Mouse (Mus musculus): ENCODE measurements at regions not wholly inside any gene's neighbourhood (a gene's known extent, or its start where the extent isn't known, plus 50 kb on each side); places are given as distances from the start of the nearest gene placed in this dataset.

DNA sequence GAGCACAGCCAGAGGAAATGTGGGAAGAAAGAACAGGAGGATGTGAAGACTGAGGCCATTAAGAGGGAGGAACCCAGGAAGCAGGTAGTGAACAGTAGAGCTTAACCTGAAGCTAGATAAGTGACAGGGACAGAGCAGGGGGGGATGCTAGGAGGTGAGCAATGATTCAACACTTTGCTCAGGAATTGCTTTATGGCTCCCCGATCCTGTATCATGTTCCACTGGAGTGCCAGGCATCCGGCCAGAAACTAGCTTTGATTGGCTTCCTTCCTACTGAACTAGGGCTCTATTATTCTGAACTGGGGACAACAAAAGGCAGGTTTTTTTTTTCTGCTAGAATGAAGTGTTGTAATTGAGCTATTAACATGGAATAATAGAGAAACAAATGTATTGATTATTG lies 493.1 kb upstream of the Fat3 start:
- H3K27ac ChIP-seq (replicated peaks; ENCODE audit: low read depth, low read length), result no peak overlapping the region
- 58% methylated on average over 2 of the region's 2 CpGs for WGBS
- no peaks in the 10 kb centered on the region for H3K9me3 ChIP-seq (ENCODE audit: control insufficient read depth, low read length)
- H3K4me3 ChIP-seq (ENCODE audit: low read depth, low read length), result no peak overlapping the region
- H3K9ac ChIP-seq (ENCODE audit: low read length), result no peak overlapping the region
- ATAC-seq (ENCODE audit: insufficient number of reproducible peaks, low FRiP score, low TSS enrichment, low read depth) (no peak), DNase-seq (ENCODE audit: low spot score) (no peak)
- H3K27me3 ChIP-seq (ENCODE audit: control insufficient read depth, insufficient read depth, low read length), result no peaks in the 10 kb centered on the region
- no peak overlapping the region for H3K4me2 ChIP-seq (ENCODE audit: low read depth, severe bottlenecking)
- no peaks in the 10 kb centered on the region for H3K36me3 ChIP-seq (ENCODE audit: control insufficient read depth, insufficient read depth, low read length)
- no peaks in the 10 kb centered on the region for H3K4me1 ChIP-seq (ENCODE audit: control insufficient read depth, insufficient read depth, low read length)

GRCm38 (mm10) chr9:16988114-16988513 lies 487.0 kb upstream of the Fat3 start:
- no peak overlapping the region for H3K27ac ChIP-seq (replicated peaks; ENCODE audit: low read depth, low read length)

GRCm38 (mm10) chr9:16977321-16977720 lies 476.2 kb upstream of the Fat3 start:
- Histone ChIP-seq H3K4me2 (ENCODE audit: low read depth, severe bottlenecking) (no peak overlapping the region), H3K9me3 (ENCODE audit: control insufficient read depth, low read length) (no peaks in the 10 kb centered on the region), H3K27me3 (ENCODE audit: control insufficient read depth, insufficient read depth, low read length) (no peaks in the 10 kb centered on the region), H3K27ac (replicated peaks; ENCODE audit: low read depth, low read length) (no peak overlapping the region), H3K9ac (ENCODE audit: low read length) (no peak overlapping the region), H3K36me3 (ENCODE audit: control insufficient read depth, insufficient read depth, low read length) (no peaks in the 10 kb centered on the region), H3K4me3 (ENCODE audit: low read depth, low read length) (no peak overlapping the region), H3K4me1 (ENCODE audit: control insufficient read depth, insufficient read depth, low read length) (no peaks in the 10 kb centered on the region)
- no peak for ATAC-seq (ENCODE audit: insufficient number of reproducible peaks, low FRiP score, low TSS enrichment, low read depth)
- no peak for DNase-seq (ENCODE audit: low spot score)
- WGBS, result 94% methylated on average over 5 of the region's 5 CpGs

More at GRCm38 (mm10) chr9:16988114-16988513, 487.0 kb upstream of the Fat3 start:
- no peak overlapping the region for H3K4me2 ChIP-seq (ENCODE audit: low read depth, severe bottlenecking)
- H3K27me3 ChIP-seq (ENCODE audit: control insufficient read depth, insufficient read depth, low read length), result no peaks in the 10 kb centered on the region
- DNase-seq (ENCODE audit: low spot score), result peak; percentile 25
- H3K36me3 ChIP-seq (ENCODE audit: control insufficient read depth, insufficient read depth, low read length), result no peaks in the 10 kb centered on the region
- no peak overlapping the region for H3K4me3 ChIP-seq (ENCODE audit: low read depth, low read length)
- H3K4me1 ChIP-seq (ENCODE audit: control insufficient read depth, insufficient read depth, low read length), result no peaks in the 10 kb centered on the region
- WGBS, result 56% methylated on average over 3 of the region's 3 CpGs
- no peaks in the 10 kb centered on the region for H3K9me3 ChIP-seq (ENCODE audit: control insufficient read depth, low read length)
- ATAC-seq (ENCODE audit: insufficient number of reproducible peaks, low FRiP score, low TSS enrichment, low read depth), result peak; percentile 65; the same call in 1 of the 2 replicates
- no peak overlapping the region for H3K9ac ChIP-seq (ENCODE audit: low read length)

GRCm38 (mm10) chr9:16970373-16970772 lies 469.3 kb upstream of the Fat3 start:
- peak; percentile 25 for DNase-seq (ENCODE audit: low spot score)
- H3K4me2 ChIP-seq (ENCODE audit: low read depth, severe bottlenecking), result no peak overlapping the region
- ATAC-seq (ENCODE audit: insufficient number of reproducible peaks, low FRiP score, low TSS enrichment, low read depth), result no peak
- H3K4me1 ChIP-seq (ENCODE audit: control insufficient read depth, insufficient read depth, low read length), result no peaks in the 10 kb centered on the region
- H3K27ac ChIP-seq (replicated peaks; ENCODE audit: low read depth, low read length), result no peak overlapping the region
- no peak overlapping the region for H3K4me3 ChIP-seq (ENCODE audit: low read depth, low read length)
- WGBS, result 17% methylated on average over 4 of the region's 4 CpGs
- no peaks in the 10 kb centered on the region for H3K27me3 ChIP-seq (ENCODE audit: control insufficient read depth, insufficient read depth, low read length)
- no peaks in the 10 kb centered on the region for H3K9me3 ChIP-seq (ENCODE audit: control insufficient read depth, low read length)
- no peaks in the 10 kb centered on the region for H3K36me3 ChIP-seq (ENCODE audit: control insufficient read depth, insufficient read depth, low read length)
- no peak overlapping the region for H3K9ac ChIP-seq (ENCODE audit: low read length)

GRCm38 (mm10) chr9:16933602-16934001 lies 432.5 kb upstream of the Fat3 start:
- Histone ChIP-seq H3K27ac (replicated peaks; ENCODE audit: low read depth, low read length) (no peak overlapping the region), H3K4me2 (ENCODE audit: low read depth, severe bottlenecking) (no peak overlapping the region), H3K4me3 (ENCODE audit: low read depth, low read length) (no peak overlapping the region), H3K36me3 (ENCODE audit: control insufficient read depth, insufficient read depth, low read length) (no peaks in the 10 kb centered on the region), H3K9ac (ENCODE audit: low read length) (no peak overlapping the region), H3K4me1 (ENCODE audit: control insufficient read depth, insufficient read depth, low read length) (no peaks in the 10 kb centered on the region), H3K27me3 (ENCODE audit: control insufficient read depth, insufficient read depth, low read length) (no peaks in the 10 kb centered on the region), H3K9me3 (ENCODE audit: control insufficient read depth, low read length) (no peaks in the 10 kb centered on the region)
- DNase-seq (ENCODE audit: low spot score), result no peak
- no peak for ATAC-seq (ENCODE audit: insufficient number of reproducible peaks, low FRiP score, low TSS enrichment, low read depth)
- 36% methylated on average over 1 of the region's 1 CpGs for WGBS

GRCm38 (mm10) chr9:16931586-16931985 lies 430.5 kb upstream of the Fat3 start:
- no peak overlapping the region for H3K27ac ChIP-seq (replicated peaks; ENCODE audit: low read depth, low read length)
- no peak for DNase-seq (ENCODE audit: low spot score)
- no peak overlapping the region for H3K4me3 ChIP-seq (ENCODE audit: low read depth, low read length)
- H3K9ac ChIP-seq (ENCODE audit: low read length), result no peak overlapping the region
- WGBS, result 86% methylated on average over 3 of the region's 3 CpGs
- no peaks in the 10 kb centered on the region for H3K27me3 ChIP-seq (ENCODE audit: control insufficient read depth, insufficient read depth, low read length)
- H3K36me3 ChIP-seq (ENCODE audit: control insufficient read depth, insufficient read depth, low read length), result no peaks in the 10 kb centered on the region
- no peak overlapping the region for H3K4me2 ChIP-seq (ENCODE audit: low read depth, severe bottlenecking)
- no peaks in the 10 kb centered on the region for H3K4me1 ChIP-seq (ENCODE audit: control insufficient read depth, insufficient read depth, low read length)
- ATAC-seq (ENCODE audit: insufficient number of reproducible peaks, low FRiP score, low TSS enrichment, low read depth), result no peak
- H3K9me3 ChIP-seq (ENCODE audit: control insufficient read depth, low read length), result no peaks in the 10 kb centered on the region

DNA sequence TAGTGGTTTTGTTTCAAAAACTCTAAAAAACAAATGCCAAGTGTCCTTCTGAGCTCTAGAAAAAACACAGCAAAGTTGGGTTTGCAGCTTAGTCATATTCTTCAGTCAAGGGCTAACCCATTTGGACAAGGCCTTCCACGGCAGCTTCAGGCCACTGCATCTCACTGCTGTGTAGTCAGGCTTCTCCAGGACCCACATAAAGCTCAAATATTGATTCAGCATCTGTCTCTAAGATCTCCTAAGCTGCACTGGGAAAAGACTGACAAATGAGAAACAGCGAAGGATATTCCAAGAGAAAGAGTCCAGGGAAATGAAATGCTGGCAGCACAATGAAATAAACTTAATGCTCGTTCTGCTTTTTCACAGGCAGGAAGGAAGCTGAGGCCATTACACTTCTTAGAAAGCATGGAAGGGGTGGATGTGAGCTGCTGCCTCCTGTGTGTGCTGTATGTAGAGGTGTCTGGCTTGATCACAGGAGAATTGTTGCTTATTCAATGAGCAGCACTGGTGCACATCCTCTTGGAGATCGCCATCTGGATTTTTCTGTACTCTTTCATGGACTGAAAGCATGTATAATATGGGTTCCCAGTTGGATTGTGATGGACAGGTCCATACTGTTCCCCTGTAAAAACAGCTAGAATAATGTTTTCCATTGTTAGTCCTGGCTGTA lies 425.4 kb upstream of the Fat3 start:
- H3K4me1 ChIP-seq (ENCODE audit: control insufficient read depth, insufficient read depth, low read length), result no peaks in the 10 kb centered on the region
- ATAC-seq (ENCODE audit: insufficient number of reproducible peaks, low FRiP score, low TSS enrichment, low read depth) (no peak), DNase-seq (ENCODE audit: low spot score) (no peak)
- no peak overlapping the region for H3K27ac ChIP-seq (replicated peaks; ENCODE audit: low read depth, low read length)
- H3K4me3 ChIP-seq (ENCODE audit: low read depth, low read length), result no peak overlapping the region
- WGBS, result 85% methylated on average over 4 of the region's 4 CpGs
- no peaks in the 10 kb centered on the region for H3K27me3 ChIP-seq (ENCODE audit: control insufficient read depth, insufficient read depth, low read length)
- H3K9me3 ChIP-seq (ENCODE audit: control insufficient read depth, low read length), result no peaks in the 10 kb centered on the region
- no peaks in the 10 kb centered on the region for H3K36me3 ChIP-seq (ENCODE audit: control insufficient read depth, insufficient read depth, low read length)
- no peak overlapping the region for H3K9ac ChIP-seq (ENCODE audit: low read length)
- H3K4me2 ChIP-seq (ENCODE audit: low read depth, severe bottlenecking), result no peak overlapping the region

GRCm38 (mm10) chr9:16925279-16925678 lies 424.2 kb upstream of the Fat3 start:
- Histone ChIP-seq H3K27ac (replicated peaks; ENCODE audit: low read depth, low read length) (no peak overlapping the region), H3K9ac (ENCODE audit: low read length) (no peak overlapping the region), H3K27me3 (ENCODE audit: control insufficient read depth, insufficient read depth, low read length) (no peaks in the 10 kb centered on the region), H3K4me3 (ENCODE audit: low read depth, low read length) (no peak overlapping the region), H3K36me3 (ENCODE audit: control insufficient read depth, insufficient read depth, low read length) (no peaks in the 10 kb centered on the region), H3K4me1 (ENCODE audit: control insufficient read depth, insufficient read depth, low read length) (no peaks in the 10 kb centered on the region), H3K4me2 (ENCODE audit: low read depth, severe bottlenecking) (no peak overlapping the region), H3K9me3 (ENCODE audit: control insufficient read depth, low read length) (no peaks in the 10 kb centered on the region)
- 93% methylated on average over 2 of the region's 2 CpGs for WGBS
- DNase-seq (ENCODE audit: low spot score) (no peak), ATAC-seq (ENCODE audit: insufficient number of reproducible peaks, low FRiP score, low TSS enrichment, low read depth) (no peak)

- no peaks in the 10 kb centered on the region for H3K27me3 ChIP-seq (ENCODE audit: control insufficient read depth, insufficient read depth, low read length)
- DNase-seq (ENCODE audit: low spot score) (no peak), ATAC-seq (ENCODE audit: insufficient number of reproducible peaks, low FRiP score, low TSS enrichment, low read depth) (no peak)
- H3K36me3 ChIP-seq (ENCODE audit: control insufficient read depth, insufficient read depth, low read length), result no peaks in the 10 kb centered on the region
- no peak overlapping the region for H3K9ac ChIP-seq (ENCODE audit: low read length)
- no peak overlapping the region for H3K4me2 ChIP-seq (ENCODE audit: low read depth, severe bottlenecking)
- H3K4me1 ChIP-seq (ENCODE audit: control insufficient read depth, insufficient read depth, low read length), result no peaks in the 10 kb centered on the region
- no peaks in the 10 kb centered on the region for H3K9me3 ChIP-seq (ENCODE audit: control insufficient read depth, low read length)
- no peak overlapping the region for H3K27ac ChIP-seq (replicated peaks; ENCODE audit: low read depth, low read length)
- no peak overlapping the region for H3K4me3 ChIP-seq (ENCODE audit: low read depth, low read length)
These were observed 405.1 kb upstream of the Fat3 start for GRCm38 (mm10) chr9:16906155-16906554.

Measured in limb, embryonic 11.5 days (tissue).